Mouse (Mus musculus): ENCODE results near the gene Anapc2. TPM values are rescaled to one million over a fixed set of nuclear protein-coding genes. Genes with fewer than 3 reads are reported as not detected.

Gene Anapc2
- polyA plus RNA-seq, 1 experiment from 2014 or later: 43.4 TPM

- H3K36me3 ChIP-seq (ENCODE audit: control insufficient read depth, insufficient read depth): no peaks in the 10 kb centered on the region
- no peaks in the 10 kb centered on the region for H3K9me3 ChIP-seq (ENCODE audit: control insufficient read depth)
- TF ChIP-seq CTCF (IDR thresholded peaks at IDR 0.05; ENCODE audit: low read depth): no peak
- no peak overlapping the region for H3K4me2 ChIP-seq (replicated peaks; ENCODE audit: low read depth)
- 0 out of 2 replicates have a peak, but pooled peaks cover 3% of the 10 kb centered on the region for H3K27me3 ChIP-seq (replicated peaks; ENCODE audit: control insufficient read depth, insufficient read depth, low read length)
- no peak overlapping the region for H3K4me3 ChIP-seq (ENCODE audit: low read depth, low read length)
- ATAC-seq: no peak
- peaks cover 18% of the 10 kb centered on the region for H3K4me1 ChIP-seq (replicated peaks; ENCODE audit: control insufficient read depth, insufficient read depth, low read length)
- H3K27ac ChIP-seq (ENCODE audit: low read depth, low read length): peak overlapping the region; percentile 28; the same call in 1 of the 2 replicates
- H3K9ac ChIP-seq (ENCODE audit: low read depth, low read length): no peak overlapping the region
Observed at GRCm38 (mm10) chr2:25238106-25238505, 34.2 kb upstream of the Anapc2 start.

GRCm38 (mm10) chr2:25239766-25240165 lies 32.5 kb upstream of the Anapc2 start:
- H3K4me1 ChIP-seq (replicated peaks; ENCODE audit: control insufficient read depth, insufficient read depth, low read length): peaks cover 15% of the 10 kb centered on the region
- no peaks in the 10 kb centered on the region for H3K36me3 ChIP-seq (ENCODE audit: control insufficient read depth, insufficient read depth)
- H3K9me3 ChIP-seq (ENCODE audit: control insufficient read depth): no peaks in the 10 kb centered on the region
- WGBS: 60% methylated on average over 3 of the region's 3 CpGs
- no peak overlapping the region for H3K9ac ChIP-seq (ENCODE audit: low read depth, low read length)
- 0 out of 2 replicates have a peak, but pooled peaks cover 3% of the 10 kb centered on the region for H3K27me3 ChIP-seq (replicated peaks; ENCODE audit: control insufficient read depth, insufficient read depth, low read length)
- no peak overlapping the region for H3K4me3 ChIP-seq (ENCODE audit: low read depth, low read length)
- no peak for TF ChIP-seq CTCF (IDR thresholded peaks at IDR 0.05; ENCODE audit: low read depth)
- peak overlapping the region; percentile 30 for H3K4me2 ChIP-seq (replicated peaks; ENCODE audit: low read depth)
- no peak overlapping the region for H3K27ac ChIP-seq (ENCODE audit: low read depth, low read length)
- no peak for ATAC-seq

- Histone ChIP-seq H3K4me2 (replicated peaks; ENCODE audit: low read depth) (peak overlapping the region; percentile 93), H3K27ac (ENCODE audit: low read depth, low read length) (peak overlapping the region; percentile 55), H3K9me3 (ENCODE audit: control insufficient read depth) (no peaks in the 10 kb centered on the region), H3K27me3 (replicated peaks; ENCODE audit: control insufficient read depth, insufficient read depth, low read length) (0 out of 2 replicates have a peak, but pooled peaks cover 3% of the 10 kb centered on the region), H3K9ac (ENCODE audit: low read depth, low read length) (peak overlapping the region; percentile 13; the same call in 1 of the 2 replicates), H3K36me3 (ENCODE audit: control insufficient read depth, insufficient read depth) (no peaks in the 10 kb centered on the region), H3K4me3 (ENCODE audit: low read depth, low read length) (no peak overlapping the region), H3K4me1 (replicated peaks; ENCODE audit: control insufficient read depth, insufficient read depth, low read length) (peaks cover 12% of the 10 kb centered on the region)
- 53% methylated on average over 8 of the region's 8 CpGs for WGBS
- ATAC-seq: no peak
- no peak for TF ChIP-seq CTCF (IDR thresholded peaks at IDR 0.05; ENCODE audit: low read depth)
Observed at GRCm38 (mm10) chr2:25240310-25240709, 32.0 kb upstream of the Anapc2 start.

GRCm38 (mm10) chr2:25240723-25241437 lies 31.4 kb upstream of the Anapc2 start:
- peak; percentile 61 for ATAC-seq
- Histone ChIP-seq H3K4me3 (ENCODE audit: low read depth, low read length) (peak overlapping the region; percentile 49), H3K4me1 (replicated peaks; ENCODE audit: control insufficient read depth, insufficient read depth, low read length) (peaks cover 9% of the 10 kb centered on the region), H3K9me3 (ENCODE audit: control insufficient read depth) (no peaks in the 10 kb centered on the region), H3K27ac (ENCODE audit: low read depth, low read length) (peak overlapping the region; percentile 55), H3K4me2 (replicated peaks; ENCODE audit: low read depth) (peak overlapping the region; percentile 93), H3K36me3 (ENCODE audit: control insufficient read depth, insufficient read depth) (no peaks in the 10 kb centered on the region; the same call in 1 of the 2 replicates), H3K9ac (ENCODE audit: low read depth, low read length) (peak overlapping the region; percentile 13; the same call in 1 of the 2 replicates), H3K27me3 (replicated peaks; ENCODE audit: control insufficient read depth, insufficient read depth, low read length) (0 out of 2 replicates have a peak, but pooled peaks cover 3% of the 10 kb centered on the region)
- WGBS: under 1% methylated on average over 29 of the region's 29 CpGs
- TF ChIP-seq CTCF (IDR thresholded peaks at IDR 0.05; ENCODE audit: low read depth): no peak

GRCm38 (mm10) chr2:25241438-25241775 lies 30.9 kb upstream of the Anapc2 start:
- Histone ChIP-seq H3K9me3 (ENCODE audit: control insufficient read depth) (no peaks in the 10 kb centered on the region), H3K27ac (ENCODE audit: low read depth, low read length) (peak overlapping the region; percentile 74), H3K9ac (ENCODE audit: low read depth, low read length) (no peak overlapping the region), H3K4me3 (ENCODE audit: low read depth, low read length) (peak overlapping the region; percentile 49; the same call in 1 of the 2 replicates), H3K4me1 (replicated peaks; ENCODE audit: control insufficient read depth, insufficient read depth, low read length) (peaks cover 9% of the 10 kb centered on the region; the same call in 1 of the 2 replicates), H3K36me3 (ENCODE audit: control insufficient read depth, insufficient read depth) (no peaks in the 10 kb centered on the region; the same call in 1 of the 2 replicates), H3K27me3 (replicated peaks; ENCODE audit: control insufficient read depth, insufficient read depth, low read length) (0 out of 2 replicates have a peak, but pooled peaks cover 3% of the 10 kb centered on the region), H3K4me2 (replicated peaks; ENCODE audit: low read depth) (peak overlapping the region; percentile 93)
- TF ChIP-seq CTCF (IDR thresholded peaks at IDR 0.05; ENCODE audit: low read depth): no peak
- peak; percentile 67 for ATAC-seq
- 10% methylated on average over 6 of the region's 6 CpGs for WGBS

- Histone ChIP-seq H3K9me3 (ENCODE audit: control insufficient read depth) (no peaks in the 10 kb centered on the region), H3K4me1 (replicated peaks; ENCODE audit: control insufficient read depth, insufficient read depth, low read length) (peaks cover 9% of the 10 kb centered on the region; the same call in 1 of the 2 replicates), H3K4me2 (replicated peaks; ENCODE audit: low read depth) (peak within 1 kb of the TSS; percentile 93), H3K9ac (ENCODE audit: low read depth, low read length) (peak within 1 kb of the TSS; percentile 75), H3K36me3 (ENCODE audit: control insufficient read depth, insufficient read depth) (peaks cover under 1% of the 10 kb centered on the region; the same call in 1 of the 2 replicates), H3K27me3 (replicated peaks; ENCODE audit: control insufficient read depth, insufficient read depth, low read length) (0 out of 2 replicates have a peak, but pooled peaks cover 3% of the 10 kb centered on the region), H3K4me3 (ENCODE audit: low read depth, low read length) (peak within 1 kb of the TSS; percentile 49), H3K27ac (ENCODE audit: low read depth, low read length) (peak within 1 kb of the TSS; percentile 74)
- under 1% methylated on average over 50 of the region's 59 CpGs for WGBS
- ATAC-seq: no peak
- TF ChIP-seq CTCF (IDR thresholded peaks at IDR 0.05; ENCODE audit: low read depth): no peak
Observed at GRCm38 (mm10) chr2:25242101-25242506, 30.2 kb upstream of the Anapc2 start, which contains the start of the genes Rnf208 and Cysrt1. TSS of gene Rnf208 (plus strand) at chr2:25242255. TSS of gene Cysrt1 (minus strand) at chr2:25242452.

All from intestine, postnatal 0 days (tissue).